Mouse (Mus musculus) lung, postnatal 0 days (tissue): ENCODE data around the gene Calml4.

ENCODE experiments used
- CTCF ChIP-seq: IDR thresholded peaks from 2 replicates; pipeline ENCODE4 v1.5.1; 2016; ENCODE audit warnings: antibody characterized with exemption, mild to moderate bottlenecking
- EP300 ChIP-seq: IDR thresholded peaks from 2 replicates; pipeline ENCODE4 v1.6.1; 2016; ENCODE audit warnings: antibody characterized with exemption, mild to moderate bottlenecking, control low read depth

DNA sequence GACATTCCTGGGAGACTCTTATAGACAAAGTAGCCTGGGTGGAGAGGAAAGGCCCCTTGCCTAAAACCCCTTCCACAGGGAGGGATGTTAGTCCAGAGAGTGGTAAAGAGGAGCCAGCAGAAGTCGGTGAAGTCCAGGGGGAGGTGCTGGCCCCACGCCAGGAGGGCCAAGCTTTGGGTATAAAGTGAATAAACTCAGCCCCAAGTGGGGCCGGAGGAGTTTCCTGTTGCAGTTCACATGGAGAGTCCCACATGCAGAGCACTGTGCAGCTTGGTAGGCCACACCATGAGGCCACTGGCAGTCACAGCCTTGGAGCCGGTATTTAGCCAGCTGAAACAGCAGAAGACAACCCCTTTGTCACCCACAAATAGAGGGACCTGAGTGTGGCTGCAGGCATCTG is 3.4 kb upstream of the Calml4 start:
- TF ChIP-seq CTCF, result no peak
- TF ChIP-seq EP300, result no peak
